Mouse (Mus musculus): ENCODE measurements at regions not wholly inside any gene's neighbourhood (a gene's known extent, or its start where the extent isn't known, plus 50 kb on each side); places are given as distances from the start of the nearest gene placed in this dataset.

- no peak overlapping the region for H3K4me3 ChIP-seq
Observed at GRCm38 (mm10) chr12:33592938-33593337, 163.5 kb downstream of the Twistnb start.

GRCm38 (mm10) chr12:33593685-33594084, 164.2 kb downstream of the Twistnb start:
- no peaks in the 10 kb centered on the region for H3K27me3 ChIP-seq (ENCODE audit: control insufficient read depth, insufficient read depth, low read length)
- no peaks in the 10 kb centered on the region for H3K79me2 ChIP-seq (replicated peaks; ENCODE audit: control insufficient read depth, insufficient read depth, low read length)
- H3K36me3 ChIP-seq (ENCODE audit: control insufficient read depth, insufficient read depth, low read length): no peaks in the 10 kb centered on the region
- H3K4me1 ChIP-seq (ENCODE audit: control insufficient read depth, insufficient read depth, low read length): no peaks in the 10 kb centered on the region
- H3K27ac ChIP-seq: no peak overlapping the region
- no peak for DNase-seq
- TF ChIP-seq CTCF (IDR thresholded peaks at IDR 0.05) (no peak), POLR2A (IDR thresholded peaks at IDR 0.05; ENCODE audit: insufficient read depth, low read depth, low read length) (no peak), EP300 (IDR thresholded peaks at IDR 0.05; ENCODE audit: insufficient read depth, low read depth, low read length) (no peak)
- H3K4me3 ChIP-seq: no peak overlapping the region
- intact Hi-C loops (cut with DNase I): no loop called here
- no peak overlapping the region for H3K9ac ChIP-seq (ENCODE audit: low read depth, low read length)
- WGBS: 82% methylated on average over 4 of the region's 4 CpGs

More at GRCm38 (mm10) chr12:33592938-33593337, 163.5 kb downstream of the Twistnb start:
- Histone ChIP-seq H3K79me2 (replicated peaks; ENCODE audit: control insufficient read depth, insufficient read depth, low read length) (no peaks in the 10 kb centered on the region), H3K4me1 (ENCODE audit: control insufficient read depth, insufficient read depth, low read length) (no peaks in the 10 kb centered on the region), H3K27ac (no peak overlapping the region), H3K27me3 (ENCODE audit: control insufficient read depth, insufficient read depth, low read length) (no peaks in the 10 kb centered on the region), H3K9ac (ENCODE audit: low read depth, low read length) (no peak overlapping the region), H3K36me3 (ENCODE audit: control insufficient read depth, insufficient read depth, low read length) (no peaks in the 10 kb centered on the region)
- no peak for DNase-seq
- intact Hi-C loops (cut with DNase I): no loop called here
- TF ChIP-seq CTCF (IDR thresholded peaks at IDR 0.05) (no peak), EP300 (IDR thresholded peaks at IDR 0.05; ENCODE audit: insufficient read depth, low read depth, low read length) (no peak), POLR2A (IDR thresholded peaks at IDR 0.05; ENCODE audit: insufficient read depth, low read depth, low read length) (no peak)
- 82% methylated on average over 17 of the region's 17 CpGs for WGBS

GRCm38 (mm10) chr12:33605393-33605792, 176.0 kb downstream of the Twistnb start:
- Histone ChIP-seq H3K4me3 (no peak overlapping the region), H3K27ac (no peak overlapping the region), H3K36me3 (ENCODE audit: control insufficient read depth, insufficient read depth, low read length) (no peaks in the 10 kb centered on the region), H3K79me2 (replicated peaks; ENCODE audit: control insufficient read depth, insufficient read depth, low read length) (no peaks in the 10 kb centered on the region), H3K27me3 (ENCODE audit: control insufficient read depth, insufficient read depth, low read length) (no peaks in the 10 kb centered on the region), H3K9ac (ENCODE audit: low read depth, low read length) (no peak overlapping the region), H3K4me1 (ENCODE audit: control insufficient read depth, insufficient read depth, low read length) (no peaks in the 10 kb centered on the region)
- TF ChIP-seq EP300 (IDR thresholded peaks at IDR 0.05; ENCODE audit: insufficient read depth, low read depth, low read length) (no peak), CTCF (IDR thresholded peaks at IDR 0.05) (peak; percentile 40), POLR2A (IDR thresholded peaks at IDR 0.05; ENCODE audit: insufficient read depth, low read depth, low read length) (no peak)
- intact Hi-C loops (cut with DNase I): no loop called here
- no peak for DNase-seq
- WGBS: 64% methylated on average over 4 of the region's 4 CpGs

GRCm38 (mm10) chr12:33607811-33608602, 178.6 kb downstream of the Twistnb start:
- Histone ChIP-seq H3K4me3 (no peak overlapping the region), H3K36me3 (ENCODE audit: control insufficient read depth, insufficient read depth, low read length) (no peaks in the 10 kb centered on the region), H3K4me1 (ENCODE audit: control insufficient read depth, insufficient read depth, low read length) (no peaks in the 10 kb centered on the region), H3K27me3 (ENCODE audit: control insufficient read depth, insufficient read depth, low read length) (no peaks in the 10 kb centered on the region), H3K27ac (no peak overlapping the region), H3K9ac (ENCODE audit: low read depth, low read length) (no peak overlapping the region), H3K79me2 (replicated peaks; ENCODE audit: control insufficient read depth, insufficient read depth, low read length) (no peaks in the 10 kb centered on the region)
- WGBS: 68% methylated on average over 7 of the region's 7 CpGs
- TF ChIP-seq EP300 (IDR thresholded peaks at IDR 0.05; ENCODE audit: insufficient read depth, low read depth, low read length) (no peak), POLR2A (IDR thresholded peaks at IDR 0.05; ENCODE audit: insufficient read depth, low read depth, low read length) (no peak), CTCF (IDR thresholded peaks at IDR 0.05) (peak; percentile 60)
- intact Hi-C loops (cut with DNase I): no loop called here
- no peak for DNase-seq

- TF ChIP-seq POLR2A (IDR thresholded peaks at IDR 0.05; ENCODE audit: insufficient read depth, low read depth, low read length): no peak
- no peak for TF ChIP-seq CTCF (IDR thresholded peaks at IDR 0.05)
- TF ChIP-seq EP300 (IDR thresholded peaks at IDR 0.05; ENCODE audit: insufficient read depth, low read depth, low read length): no peak
Observed at GRCm38 (mm10) chr12:33612378-33612777, 182.9 kb downstream of the Twistnb start.

GRCm38 (mm10) chr12:33620391-33620790, 191.0 kb downstream of the Twistnb start:
- Histone ChIP-seq H3K36me3 (ENCODE audit: control insufficient read depth, insufficient read depth, low read length) (no peaks in the 10 kb centered on the region), H3K4me3 (no peak overlapping the region), H3K27me3 (ENCODE audit: control insufficient read depth, insufficient read depth, low read length) (no peaks in the 10 kb centered on the region), H3K79me2 (replicated peaks; ENCODE audit: control insufficient read depth, insufficient read depth, low read length) (no peaks in the 10 kb centered on the region), H3K27ac (no peak overlapping the region), H3K9ac (ENCODE audit: low read depth, low read length) (no peak overlapping the region), H3K4me1 (ENCODE audit: control insufficient read depth, insufficient read depth, low read length) (no peaks in the 10 kb centered on the region)
- WGBS: 77% methylated on average over 4 of the region's 4 CpGs
- no peak for DNase-seq
- intact Hi-C loops (cut with DNase I): no loop called here
- TF ChIP-seq POLR2A (IDR thresholded peaks at IDR 0.05; ENCODE audit: insufficient read depth, low read depth, low read length): no peak
- no peak for TF ChIP-seq CTCF (IDR thresholded peaks at IDR 0.05)
- no peak for TF ChIP-seq EP300 (IDR thresholded peaks at IDR 0.05; ENCODE audit: insufficient read depth, low read depth, low read length)

More at GRCm38 (mm10) chr12:33612378-33612777, 182.9 kb downstream of the Twistnb start:
- H3K79me2 ChIP-seq (replicated peaks; ENCODE audit: control insufficient read depth, insufficient read depth, low read length): no peaks in the 10 kb centered on the region
- no peaks in the 10 kb centered on the region for H3K27me3 ChIP-seq (ENCODE audit: control insufficient read depth, insufficient read depth, low read length)
- H3K4me1 ChIP-seq (ENCODE audit: control insufficient read depth, insufficient read depth, low read length): no peaks in the 10 kb centered on the region
- WGBS: 50% methylated on average over 3 of the region's 3 CpGs
- DNase-seq: no peak
- H3K36me3 ChIP-seq (ENCODE audit: control insufficient read depth, insufficient read depth, low read length): no peaks in the 10 kb centered on the region
- no peak overlapping the region for H3K4me3 ChIP-seq
- intact Hi-C loops (cut with DNase I): no loop called here
- no peak overlapping the region for H3K27ac ChIP-seq
- no peak overlapping the region for H3K9ac ChIP-seq (ENCODE audit: low read depth, low read length)

Data from heart, adult 2 months (tissue).